Mouse (Mus musculus) megakaryocyte, adult 5-6 weeks (primary cell): ENCODE measurements at regions not wholly inside any gene's neighbourhood (a gene's known extent, or its start where the extent isn't known, plus 50 kb on each side); places are given as distances from the start of the nearest gene placed in this dataset.

Experiments
- ATAC-seq: 2 replicates; pipeline ENCODE4 v1.8.0; 2016; ENCODE audit warnings: mild to moderate bottlenecking, inconsistent platforms; ENCODE audit not compliant: poor library complexity, severe bottlenecking

GRCm38 (mm10) chrX:33416321-33416720 lies 103.1 kb downstream of the Btbd35f12 start:
- peak; percentile 83 for ATAC-seq
